Mouse (Mus musculus): ENCODE results near the gene Snx29. TPM values are rescaled to one million over a fixed set of nuclear protein-coding genes. Genes with fewer than 3 reads are reported as not detected.

Gene Snx29
- total and polyA plus RNA-seq, 2 experiments from 2014 or later: 8.2 to 18.7 TPM

- no peaks in the 10 kb centered on the region for H3K9me3 ChIP-seq (ENCODE audit: low read length)
- H3K4me2 ChIP-seq (ENCODE audit: low read depth, low read length): no peak overlapping the region
- H3K27me3 ChIP-seq (ENCODE audit: insufficient read depth, low read length): no peaks in the 10 kb centered on the region
- ATAC-seq (no peak), DNase-seq (ENCODE audit: low spot score) (no peak)
- 74% methylated on average over 4 of the region's 4 CpGs for WGBS
- H3K27ac ChIP-seq: no peak overlapping the region
- H3K36me3 ChIP-seq (ENCODE audit: insufficient read depth, low read length): no peaks in the 10 kb centered on the region
- H3K4me3 ChIP-seq (ENCODE audit: low read length): no peak overlapping the region
- peaks cover 11% of the 10 kb centered on the region for H3K4me1 ChIP-seq (ENCODE audit: insufficient read depth, low read length)
- no peak for TF ChIP-seq CTCF (IDR thresholded peaks at IDR 0.05; ENCODE audit: low read depth)
- H3K9ac ChIP-seq (replicated peaks; ENCODE audit: low read length): no peak overlapping the region
Observed at GRCm38 (mm10) chr16:11688281-11689005, 365.7 kb downstream of the Snx29 start.

GRCm38 (mm10) chr16:11690097-11690496 lies 367.4 kb downstream of the Snx29 start:
- Histone ChIP-seq H3K27me3 (ENCODE audit: insufficient read depth, low read length) (no peaks in the 10 kb centered on the region), H3K36me3 (ENCODE audit: insufficient read depth, low read length) (no peaks in the 10 kb centered on the region), H3K4me2 (ENCODE audit: low read depth, low read length) (no peak overlapping the region), H3K4me1 (ENCODE audit: insufficient read depth, low read length) (peaks cover 11% of the 10 kb centered on the region), H3K4me3 (ENCODE audit: low read length) (no peak overlapping the region), H3K9ac (replicated peaks; ENCODE audit: low read length) (no peak overlapping the region), H3K9me3 (ENCODE audit: low read length) (no peaks in the 10 kb centered on the region), H3K27ac (peak overlapping the region; percentile 11; the same call in 1 of the 2 replicates)
- WGBS: 63% methylated on average over 8 of the region's 8 CpGs
- peak; percentile 28 for DNase-seq (ENCODE audit: low spot score)
- no peak for TF ChIP-seq CTCF (IDR thresholded peaks at IDR 0.05; ENCODE audit: low read depth)
- peak; percentile 55; the same call in 1 of the 2 replicates for ATAC-seq

GRCm38 (mm10) chr16:11690756-11691155 lies 368.0 kb downstream of the Snx29 start:
- no peak overlapping the region for H3K4me2 ChIP-seq (ENCODE audit: low read depth, low read length)
- H3K4me3 ChIP-seq (ENCODE audit: low read length): no peak overlapping the region
- DNase-seq (ENCODE audit: low spot score) (no peak), ATAC-seq (no peak)
- no peak overlapping the region for H3K27ac ChIP-seq
- H3K4me1 ChIP-seq (ENCODE audit: insufficient read depth, low read length): peaks cover 11% of the 10 kb centered on the region
- no peaks in the 10 kb centered on the region for H3K27me3 ChIP-seq (ENCODE audit: insufficient read depth, low read length)
- no peak overlapping the region for H3K9ac ChIP-seq (replicated peaks; ENCODE audit: low read length)
- no peaks in the 10 kb centered on the region for H3K36me3 ChIP-seq (ENCODE audit: insufficient read depth, low read length)
- WGBS: 67% methylated on average over 4 of the region's 4 CpGs
- H3K9me3 ChIP-seq (ENCODE audit: low read length): no peaks in the 10 kb centered on the region
- TF ChIP-seq CTCF (IDR thresholded peaks at IDR 0.05; ENCODE audit: low read depth): no peak

- ATAC-seq: peak; percentile 64; the same call in 1 of the 2 replicates
- TF ChIP-seq CTCF (IDR thresholded peaks at IDR 0.05; ENCODE audit: low read depth): peak; percentile 43; the same call in 1 of the 2 replicates
- WGBS: 61% methylated on average over 9 of the region's 9 CpGs
Observed at GRCm38 (mm10) chr16:11691487-11692200, 368.9 kb downstream of the Snx29 start.

GRCm38 (mm10) chr16:11692744-11693143 lies 370.0 kb downstream of the Snx29 start:
- no peak for TF ChIP-seq CTCF (IDR thresholded peaks at IDR 0.05; ENCODE audit: low read depth)
- H3K4me2 ChIP-seq (ENCODE audit: low read depth, low read length): no peak overlapping the region
- H3K9ac ChIP-seq (replicated peaks; ENCODE audit: low read length): no peak overlapping the region
- no peak overlapping the region for H3K4me3 ChIP-seq (ENCODE audit: low read length)
- no peak for ATAC-seq
- H3K9me3 ChIP-seq (ENCODE audit: low read length): no peaks in the 10 kb centered on the region
- WGBS: 76% methylated on average over 5 of the region's 5 CpGs
- H3K4me1 ChIP-seq (ENCODE audit: insufficient read depth, low read length): peaks cover 11% of the 10 kb centered on the region
- H3K27ac ChIP-seq: no peak overlapping the region
- no peak for DNase-seq (ENCODE audit: low spot score)
- H3K27me3 ChIP-seq (ENCODE audit: insufficient read depth, low read length): no peaks in the 10 kb centered on the region
- no peaks in the 10 kb centered on the region for H3K36me3 ChIP-seq (ENCODE audit: insufficient read depth, low read length)

More at GRCm38 (mm10) chr16:11691487-11692200, 368.9 kb downstream of the Snx29 start:
- DNase-seq (ENCODE audit: low spot score): no peak
- Histone ChIP-seq H3K4me1 (ENCODE audit: insufficient read depth, low read length) (peaks cover 11% of the 10 kb centered on the region), H3K27me3 (ENCODE audit: insufficient read depth, low read length) (no peaks in the 10 kb centered on the region), H3K4me3 (ENCODE audit: low read length) (no peak overlapping the region), H3K4me2 (ENCODE audit: low read depth, low read length) (no peak overlapping the region), H3K36me3 (ENCODE audit: insufficient read depth, low read length) (no peaks in the 10 kb centered on the region), H3K9ac (replicated peaks; ENCODE audit: low read length) (no peak overlapping the region), H3K9me3 (ENCODE audit: low read length) (no peaks in the 10 kb centered on the region), H3K27ac (no peak overlapping the region)

- Histone ChIP-seq H3K9me3 (ENCODE audit: low read length) (no peaks in the 10 kb centered on the region), H3K27ac (no peak overlapping the region), H3K4me3 (ENCODE audit: low read length) (no peak overlapping the region), H3K4me2 (ENCODE audit: low read depth, low read length) (no peak overlapping the region), H3K9ac (replicated peaks; ENCODE audit: low read length) (no peak overlapping the region), H3K27me3 (ENCODE audit: insufficient read depth, low read length) (no peaks in the 10 kb centered on the region), H3K36me3 (ENCODE audit: insufficient read depth, low read length) (no peaks in the 10 kb centered on the region), H3K4me1 (ENCODE audit: insufficient read depth, low read length) (peaks cover 11% of the 10 kb centered on the region)
- WGBS: 71% methylated on average over 4 of the region's 4 CpGs
- DNase-seq (ENCODE audit: low spot score) (peak; percentile 34), ATAC-seq (no peak)
- no peak for TF ChIP-seq CTCF (IDR thresholded peaks at IDR 0.05; ENCODE audit: low read depth)
Observed at GRCm38 (mm10) chr16:11694386-11694785, 371.7 kb downstream of the Snx29 start.
